Mouse (Mus musculus) stomach, adult 2 months (tissue): ENCODE measurements around the gene Rad52. TPM values are rescaled to one million over a fixed set of nuclear protein-coding genes. Genes with fewer than 3 reads are reported as not detected.

ENCODE experiments used
- polyA plus RNA-seq: library from polyadenylated mRNA; depleted of rRNA; stranded (reverse); fragments of >200 nt; gene quantifications from 2 replicates; pipeline ENCODE4 v1.2.3, GENCODE M21; 2012; rRNA removed

Rad52 gene
- 8.0 and 9.0 TPM in 2 replicates for polyA plus RNA-seq

GRCm38 (mm10) chr6:119902204-119903080, at the start of gene Rad52:
Rad52 (plus strand) TSS chr6:119902698.

Other genes with a start within 250 kb of the Rad52 start
- 2.2 and 2.4 TPM in 2 replicates for gene Erc1, start 54.5 kb upstream of the Rad52 start, polyA plus RNA-seq
- gene Wnk1, start 136.0 kb downstream of the Rad52 start, polyA plus RNA-seq: 18.9 and 29.9 TPM in 2 replicates
- gene Ninj2, start 190.7 kb downstream of the Rad52 start, polyA plus RNA-seq: not detected in 2 replicates